ENCODE assay signal across 19 mouse cellular contexts in the genomic region with DNA sequence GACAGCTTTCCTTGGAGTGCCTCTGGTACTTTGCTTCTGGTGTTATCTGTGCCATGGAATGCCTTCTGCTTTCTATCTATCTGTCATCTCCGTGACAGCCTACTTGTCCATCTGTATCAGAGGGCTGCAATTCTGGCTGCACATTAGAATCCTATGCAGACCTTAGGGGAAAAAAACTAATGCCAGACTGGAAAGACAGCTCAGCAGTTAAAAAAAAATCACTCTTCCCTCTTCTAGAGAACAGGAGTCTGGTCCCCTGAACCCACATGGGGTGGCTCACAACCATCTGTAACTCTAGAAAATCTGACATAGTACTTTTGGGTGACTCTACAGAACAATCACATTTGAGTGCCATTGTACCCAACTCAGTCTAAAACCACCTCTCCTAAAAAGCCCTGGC.
DNase-seq lines count a peak whose midpoint lies in the region; ATAC-seq lines count a peak whose summit lies in the region.
"Had no signal": no experiment of that assay in that cellular context is flagged by ENCODE, and none has a peak within 500 bp of the region (broad histone marks: within the 10 kb centered on the region; RNA-seq: fewer than 3 reads in every experiment).

No protein-coding gene starts in this region.

- H3K4me2 ChIP-seq in heart, embryonic 13.5 days = peak overlapping the region; percentile 5; the same call in 1 of the 2 replicates
- H3K4me2 ChIP-seq: embryonic facial prominence, embryonic 13.5 days; forebrain, embryonic 15.5 days; heart, embryonic 12.5 days; hindbrain, embryonic 15.5 days had no signal

- WGBS in heart, embryonic 13.5 days = 17% methylated on average over 1 of the region's 1 CpGs

- no peak overlapping the region for H3K4me3 ChIP-seq in heart, embryonic 13.5 days
- H3K4me3 ChIP-seq: embryonic facial prominence, embryonic 13.5 days; forebrain, embryonic 15.5 days; heart, adult 2 months; heart, embryonic 12.5 days; hindbrain, embryonic 15.5 days had no signal

- no peaks in the 10 kb centered on the region for H3K36me3 ChIP-seq in heart, embryonic 13.5 days
- H3K36me3 ChIP-seq: embryonic facial prominence, embryonic 13.5 days; forebrain, embryonic 15.5 days; heart, embryonic 12.5 days; hindbrain, embryonic 15.5 days had no signal

- no peak overlapping the region for H3K9ac ChIP-seq in heart, embryonic 13.5 days
- H3K9ac ChIP-seq: embryonic facial prominence, embryonic 13.5 days; forebrain, embryonic 15.5 days; heart, embryonic 12.5 days; hindbrain, embryonic 15.5 days had no signal

- H3K4me1 ChIP-seq in heart, embryonic 13.5 days = peaks cover 62% of the 10 kb centered on the region

- 0 out of 2 replicates have a peak overlapping the region, but pooled peaks have one; percentile 29 for H3K27ac ChIP-seq in heart, embryonic 13.5 days (replicated peaks)
- H3K27ac ChIP-seq: embryonic facial prominence, embryonic 13.5 days; forebrain, embryonic 15.5 days; heart, adult 2 months; hindbrain, embryonic 15.5 days had no signal

- H3K27me3 ChIP-seq in heart, embryonic 13.5 days (replicated peaks) = no peaks in the 10 kb centered on the region
- H3K27me3 ChIP-seq: embryonic facial prominence, embryonic 13.5 days; forebrain, embryonic 15.5 days; heart, embryonic 12.5 days; hindbrain, embryonic 15.5 days had no signal

- no peak for ATAC-seq in heart, embryonic 13.5 days (ENCODE audit: extremely low read depth, insufficient number of reproducible peaks, low FRiP score, low TSS enrichment)
- ATAC-seq: forebrain, embryonic 15.5 days; intestine, embryonic 16.5 days had no signal

- H3K9me3 ChIP-seq in heart, embryonic 13.5 days = no peaks in the 10 kb centered on the region
- H3K9me3 ChIP-seq: embryonic facial prominence, embryonic 13.5 days; forebrain, embryonic 15.5 days; heart, embryonic 12.5 days; hindbrain, embryonic 15.5 days had no signal

- no peak for DNase-seq in heart, adult 9 months (ENCODE audit: low spot score in 2 of 2)
- DNase-seq in layer of hippocampus, adult 18-20 months (ENCODE audit: low spot score in 2 of 2) = peak; percentile 36 to 63
- no peak for DNase-seq in layer of hippocampus, postnatal 10 days (ENCODE audit: low spot score in 2 of 2)
- DNase-seq in layer of hippocampus, adult 9-11 months = peak; percentile 53
- DNase-seq in adipocyte (ENCODE audit: low spot score) = no peak
- DNase-seq in right cerebral cortex, adult 18-20 months = no peak
- DNase-seq: adrenal gland, postnatal 10 days; cerebellum, adult 11 months; cerebellum, adult 8-10 months; cerebellum, postnatal 14 days; gastrocnemius, postnatal 14 days; heart, adult 2 months; heart, postnatal 36 days had no signal

Comparison
In these comparisons a context has a peak if more than half of its experiments do, and no peak if none do; other contexts are left out.
1. DNase-seq: peak in layer of hippocampus, adult 18-20 months (2 of 2) and layer of hippocampus, adult 9-11 months (single experiment); none in heart, adult 9 months (0 of 2), layer of hippocampus, postnatal 10 days (0 of 2), adipocyte (single experiment) and right cerebral cortex, adult 18-20 months (single experiment).